Mouse (Mus musculus) frontal cortex, adult (tissue): ENCODE measurements at regions not wholly inside any gene's neighbourhood (a gene's known extent, or its start where the extent isn't known, plus 50 kb on each side); places are given as distances from the start of the nearest gene placed in this dataset.

Source experiments
- ATAC-seq: cut with Nextera tagmentation; 2 replicates; pipeline ENCODE4 v1.9.2; 2017; ENCODE audit warnings: mild to moderate bottlenecking, moderate library complexity, mixed read lengths; ENCODE audit not compliant: low TSS enrichment

DNA sequence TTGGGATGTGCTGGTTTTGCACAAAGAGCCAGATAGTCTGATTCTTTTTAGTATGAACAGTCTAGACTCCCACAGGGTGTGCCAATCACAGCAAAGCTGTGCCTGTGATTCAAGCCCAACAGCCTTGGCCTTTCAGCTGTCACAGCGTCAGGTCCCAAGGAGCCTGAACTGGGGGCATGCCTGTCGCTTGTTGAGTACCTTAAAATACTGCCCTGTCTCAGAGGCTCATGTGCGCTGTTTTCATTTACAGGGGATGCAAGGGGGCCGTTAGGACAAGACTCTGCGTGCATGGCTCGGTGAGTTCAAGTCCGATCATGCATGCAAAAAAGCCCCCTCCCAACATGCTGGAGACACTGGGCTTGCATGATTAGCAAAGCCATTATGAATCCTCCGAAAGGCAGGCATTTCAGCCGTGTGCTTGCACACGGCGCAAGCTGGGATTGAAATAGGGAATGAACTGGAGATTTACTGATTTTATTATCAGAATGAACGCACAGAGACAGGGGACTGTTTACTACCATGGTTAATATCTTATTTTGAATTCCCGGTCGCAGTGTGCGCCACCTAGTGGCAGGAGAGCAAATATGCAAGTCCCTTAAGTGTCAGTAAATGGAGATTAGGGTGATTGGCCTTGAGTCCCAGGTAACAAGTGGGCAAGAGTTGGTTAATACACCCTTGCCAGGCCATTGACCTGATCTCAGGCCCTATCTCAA lies 332.8 kb upstream of the Camk1g start:
- ATAC-seq, result peak; percentile 40; the same call in 1 of the 2 replicates

DNA sequence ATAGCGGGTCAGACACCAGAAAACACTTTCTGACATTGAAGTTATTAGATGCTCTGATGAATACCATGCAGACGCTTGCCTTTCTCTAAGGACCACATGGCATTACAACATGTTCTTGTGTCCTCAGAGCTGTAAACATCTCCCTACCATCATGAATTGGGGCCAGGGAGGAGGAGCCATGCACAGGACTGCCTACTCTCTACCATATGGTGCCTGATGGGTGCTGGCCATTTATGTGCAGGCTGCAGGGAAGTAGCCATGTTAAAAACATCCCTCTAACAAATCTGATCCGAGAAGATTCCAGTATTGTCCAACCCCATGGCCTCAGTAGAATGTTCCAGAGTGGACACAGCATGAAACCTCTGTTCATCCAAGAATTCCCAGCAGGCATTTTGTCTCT lies 330.1 kb upstream of the Camk1g start:
- 0 out of 2 replicates have a peak, but pooled peaks have one; percentile 25 for ATAC-seq

DNA sequence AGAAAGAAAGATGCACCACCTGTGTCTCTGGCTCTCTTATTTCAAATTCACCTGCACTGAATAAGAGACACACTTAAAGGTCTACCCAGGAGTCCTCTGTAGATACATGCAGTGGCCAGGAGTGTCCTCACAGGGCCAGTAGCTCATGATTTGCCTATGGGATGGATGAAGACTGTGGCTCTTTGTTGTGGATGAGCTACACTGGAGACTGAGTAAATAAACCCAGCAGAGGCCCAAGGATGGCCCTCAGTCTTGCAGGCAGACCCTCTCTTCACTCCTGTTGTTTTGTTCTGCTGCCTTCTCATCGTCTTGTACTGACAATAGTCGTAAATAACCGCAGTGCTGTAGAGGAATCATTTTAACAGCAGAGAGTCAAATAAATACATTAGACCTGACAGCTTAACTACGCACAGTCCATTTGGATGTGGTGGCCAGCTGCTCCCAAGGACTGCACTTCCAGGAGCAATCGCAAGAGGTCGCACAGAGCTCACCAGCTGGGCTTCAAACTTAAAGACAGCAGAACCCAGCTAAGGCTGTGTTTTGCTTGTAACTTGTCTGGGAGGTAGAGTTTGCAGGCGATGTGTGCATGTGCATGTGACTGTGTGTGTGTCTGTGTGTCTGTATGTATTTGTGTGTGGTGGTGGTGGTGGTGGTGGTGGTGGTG lies 328.6 kb upstream of the Camk1g start:
- ATAC-seq, result peak; percentile 83

DNA sequence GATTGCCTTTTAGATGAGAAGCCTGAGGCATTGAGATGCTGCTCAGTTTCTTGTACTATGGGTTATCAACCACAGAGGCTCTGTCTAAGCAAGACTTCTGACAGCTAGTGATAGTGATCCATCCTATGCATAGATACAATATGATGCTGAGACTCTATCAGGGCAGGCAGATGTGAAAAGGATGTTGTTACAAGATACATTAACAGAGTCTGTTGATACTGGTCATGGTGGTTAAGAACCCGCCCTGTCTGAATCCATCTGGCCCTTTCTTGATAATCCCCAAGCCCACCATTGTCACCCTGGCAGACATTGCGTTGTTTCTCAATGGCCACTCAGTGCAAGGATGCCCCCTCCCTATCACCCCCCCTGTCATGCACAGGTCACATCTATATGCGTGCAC lies 327.8 kb upstream of the Camk1g start:
- ATAC-seq, result no peak

DNA sequence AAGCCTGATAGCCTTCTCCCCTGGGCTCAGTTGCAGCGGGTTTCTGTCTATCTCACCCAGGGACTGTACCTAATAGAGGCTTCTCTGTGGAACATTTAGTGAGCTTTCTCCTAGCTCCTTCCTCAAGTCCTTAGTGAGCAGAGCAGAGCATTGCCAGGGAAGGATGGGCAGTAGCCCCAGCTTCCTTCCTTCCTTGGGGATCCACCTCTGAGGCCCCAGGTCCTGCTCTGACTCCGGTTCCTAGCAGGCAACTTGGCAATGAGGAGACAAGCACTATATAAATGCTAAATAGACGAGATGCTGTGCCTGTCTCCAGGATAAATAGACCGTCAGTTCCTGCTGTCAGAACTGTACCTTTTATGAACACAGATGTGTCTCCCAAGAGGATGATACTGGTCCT lies 326.9 kb upstream of the Camk1g start:
- ATAC-seq, result no peak

DNA sequence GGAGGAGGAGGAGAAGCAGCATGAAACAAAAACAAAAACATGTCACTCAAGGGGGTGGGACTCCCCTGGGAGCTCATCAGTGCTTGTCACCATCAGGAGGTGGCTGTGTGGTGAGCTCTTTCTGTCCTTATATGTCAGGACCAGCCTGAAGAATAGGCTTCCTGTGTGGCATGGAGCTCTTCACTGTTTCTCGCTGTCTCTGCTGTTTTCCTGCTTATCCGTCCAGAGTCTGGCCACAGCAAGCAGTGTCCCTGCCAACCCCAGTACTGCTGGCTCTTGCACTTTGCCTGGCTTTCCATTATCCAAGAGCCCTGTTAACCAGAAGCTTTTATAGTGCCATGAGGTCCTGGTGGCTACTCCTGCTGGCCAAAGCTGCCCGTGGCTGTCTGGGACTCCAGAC lies 322.9 kb upstream of the Camk1g start:
- no peak for ATAC-seq

DNA sequence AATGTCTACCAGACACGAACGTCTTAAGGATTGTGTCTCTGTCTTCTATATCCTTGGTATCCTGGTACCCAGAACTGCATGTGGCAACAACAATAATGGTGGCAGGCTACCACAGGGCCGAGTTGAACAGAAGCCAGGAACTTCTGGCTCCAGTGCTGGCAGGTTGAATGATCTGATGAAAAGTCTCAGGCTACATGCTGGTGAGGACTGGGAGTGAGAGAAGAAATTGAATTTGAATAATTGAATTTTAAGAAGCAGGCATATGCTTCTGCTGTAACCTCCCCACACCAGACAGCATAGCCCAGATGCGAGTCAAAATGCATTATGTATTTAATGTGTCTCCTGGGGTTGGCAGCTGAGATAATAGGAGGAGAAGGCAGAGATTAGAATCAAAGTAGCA lies 319.5 kb upstream of the Camk1g start:
- no peak for ATAC-seq

DNA sequence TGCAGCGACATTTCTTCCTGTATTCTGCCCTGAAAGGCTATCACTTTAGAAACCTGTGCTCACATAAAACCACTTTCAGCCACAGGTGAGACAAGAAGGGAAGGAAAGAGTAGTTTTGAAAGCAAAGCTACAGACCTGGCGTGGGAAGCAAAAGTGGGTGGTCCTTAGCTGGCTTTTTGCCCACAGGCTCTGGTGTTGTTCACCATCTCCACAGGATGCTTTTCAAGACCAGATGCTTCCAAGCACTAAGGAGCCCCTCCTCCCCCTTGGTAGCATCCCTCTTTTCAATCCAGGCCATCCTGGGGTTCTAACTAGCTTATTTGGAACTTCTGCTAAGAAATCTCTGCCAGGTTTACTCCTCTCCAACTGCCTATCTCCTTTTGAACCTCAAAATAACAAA lies 312.8 kb upstream of the Camk1g start:
- ATAC-seq, result no peak

DNA sequence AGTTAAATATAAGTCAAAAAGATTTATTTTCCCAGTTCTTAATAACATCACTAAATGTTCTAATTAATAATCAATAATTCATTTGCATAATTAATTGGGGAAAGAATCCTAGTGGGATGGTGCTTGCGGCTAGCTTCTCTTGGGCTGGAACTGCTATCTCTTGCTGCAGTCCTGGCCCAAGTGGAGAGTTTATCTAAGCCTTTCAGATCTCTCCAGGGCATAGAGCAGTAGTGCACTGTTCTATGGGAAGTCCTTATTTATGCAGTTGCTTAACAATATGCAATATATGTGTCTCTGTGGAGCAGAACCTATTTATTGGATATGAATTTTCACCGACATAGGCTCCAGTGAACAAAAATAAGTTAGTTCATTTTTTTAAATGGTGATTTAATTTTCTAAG lies 308.4 kb upstream of the Camk1g start:
- no peak for ATAC-seq

DNA sequence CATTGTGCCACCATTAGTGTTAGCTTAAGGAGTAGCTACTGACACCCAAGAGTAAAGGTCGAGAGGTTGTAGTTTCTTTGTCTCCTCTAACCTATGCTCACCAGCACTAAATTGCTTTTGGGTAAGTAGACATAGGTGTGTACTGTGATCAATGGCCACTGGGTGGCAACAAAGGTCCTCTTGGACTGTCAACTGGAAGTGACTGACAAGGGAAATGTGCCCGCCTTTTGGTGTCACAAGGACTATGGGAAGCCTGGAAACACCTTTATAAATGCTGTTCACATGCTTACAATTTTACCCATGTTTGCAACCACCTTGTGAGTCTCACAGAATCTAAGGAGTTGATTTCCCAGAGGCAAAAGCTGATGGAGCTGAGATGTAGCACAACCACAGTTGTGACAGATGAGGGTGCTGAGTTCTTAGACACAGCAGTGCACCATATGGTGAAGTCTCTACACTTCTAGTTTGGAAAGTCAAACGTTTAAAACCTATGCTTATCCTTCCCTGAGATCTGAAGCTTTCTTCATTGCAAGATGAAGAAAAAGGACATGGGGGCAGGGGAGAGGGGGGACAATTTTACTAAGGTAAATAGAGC lies 303.2 kb upstream of the Camk1g start:
- peak; percentile 76 for ATAC-seq

DNA sequence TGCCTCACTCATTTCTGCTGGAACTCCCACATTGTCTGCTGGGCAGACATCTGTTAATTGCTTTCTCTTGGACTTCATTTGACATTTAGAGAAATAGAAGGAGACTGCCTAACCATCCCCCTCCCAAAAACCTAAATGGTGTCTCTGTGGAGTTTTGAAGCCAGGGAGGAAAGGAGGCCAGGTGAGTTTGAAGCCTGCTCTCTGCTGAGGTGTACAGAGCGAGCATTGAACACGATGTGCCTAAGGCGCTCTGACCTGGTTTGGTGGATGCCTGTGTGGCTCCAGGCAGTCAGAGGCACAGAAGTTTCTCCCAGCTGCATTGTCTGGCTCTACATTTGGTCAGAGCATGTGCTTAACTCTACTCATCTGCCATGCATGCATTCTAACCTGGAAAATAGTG lies 302.6 kb upstream of the Camk1g start:
- ATAC-seq, result peak; percentile 31; the same call in 1 of the 2 replicates

DNA sequence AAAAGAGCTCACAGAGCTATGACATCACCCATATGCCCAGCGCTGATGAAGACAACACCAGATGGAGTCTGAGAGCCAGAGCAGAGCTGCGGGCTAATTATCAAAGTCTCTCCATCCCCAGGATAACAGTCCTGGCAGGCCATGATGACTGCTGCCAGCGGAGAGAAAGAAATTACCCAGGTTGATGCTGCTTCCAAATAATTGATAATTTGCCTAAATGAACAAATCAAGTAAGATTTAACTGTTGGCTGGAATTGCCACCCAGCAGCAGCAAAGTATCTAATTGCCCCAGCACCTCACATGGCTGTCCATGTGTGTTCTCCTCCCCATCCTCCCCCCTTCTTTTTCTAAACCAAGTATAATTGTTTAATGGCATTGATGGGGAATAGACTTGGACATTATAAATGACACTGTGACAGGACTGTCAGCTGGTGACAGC lies 301.7 kb upstream of the Camk1g start:
- ATAC-seq, result no peak

DNA sequence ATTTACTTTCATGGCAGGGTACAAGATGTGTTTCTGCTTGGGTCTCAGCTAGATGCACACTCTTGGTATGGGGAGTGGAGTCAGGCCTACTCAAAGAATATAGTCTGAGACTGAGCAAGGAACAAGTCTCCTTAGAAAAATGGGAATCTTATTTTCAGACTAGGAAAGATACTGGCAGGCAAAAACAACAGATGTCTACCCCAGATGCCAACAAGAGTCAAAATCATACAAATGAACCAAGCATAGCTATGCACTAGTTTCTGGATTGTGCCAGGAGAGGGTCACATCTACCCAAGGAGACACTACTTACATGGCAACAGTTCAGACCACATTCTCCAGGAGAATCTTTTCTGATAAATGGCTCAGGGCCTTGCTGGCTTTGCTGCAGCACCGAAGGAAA lies 300.9 kb upstream of the Camk1g start:
- ATAC-seq, result peak; percentile 59

DNA sequence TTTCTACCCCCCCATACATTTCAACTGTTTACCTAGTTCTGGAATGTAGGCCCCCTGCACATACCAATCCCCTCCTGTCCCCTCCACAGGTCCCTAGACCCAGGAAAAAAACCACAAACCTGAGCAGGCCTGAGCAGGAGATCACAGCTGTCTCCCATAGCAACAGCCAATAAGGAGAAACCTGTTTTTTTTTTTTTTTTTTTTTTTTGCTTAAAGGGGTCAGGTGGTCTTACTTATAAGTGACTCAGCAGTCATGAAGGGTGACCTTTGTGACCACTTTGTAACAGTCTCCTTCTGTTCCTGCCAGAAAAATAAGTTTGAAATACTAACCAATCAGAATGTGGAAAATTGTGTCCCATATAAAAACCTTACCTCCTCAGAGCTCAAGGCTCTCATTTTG lies 299.9 kb upstream of the Camk1g start:
- ATAC-seq, result no peak

DNA sequence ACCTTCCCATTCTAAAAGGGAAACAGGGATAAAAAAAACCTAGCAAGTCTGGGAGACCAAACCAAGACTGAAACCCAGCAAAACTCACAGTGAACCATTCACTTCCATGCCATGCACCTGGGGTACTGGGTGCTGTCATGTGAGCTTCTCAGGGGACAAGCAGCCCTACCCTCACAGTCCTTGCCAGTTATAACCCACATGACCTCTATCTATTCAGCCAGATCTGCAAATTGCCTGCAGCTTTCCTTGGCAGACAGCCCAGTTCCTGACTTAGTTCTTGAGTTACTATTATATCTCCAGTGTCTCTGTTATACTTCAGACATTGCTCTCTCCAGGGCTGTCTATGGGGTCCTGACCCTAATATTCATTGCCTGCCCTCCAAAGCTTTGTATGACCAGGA lies 298.7 kb upstream of the Camk1g start:
- no peak for ATAC-seq

DNA sequence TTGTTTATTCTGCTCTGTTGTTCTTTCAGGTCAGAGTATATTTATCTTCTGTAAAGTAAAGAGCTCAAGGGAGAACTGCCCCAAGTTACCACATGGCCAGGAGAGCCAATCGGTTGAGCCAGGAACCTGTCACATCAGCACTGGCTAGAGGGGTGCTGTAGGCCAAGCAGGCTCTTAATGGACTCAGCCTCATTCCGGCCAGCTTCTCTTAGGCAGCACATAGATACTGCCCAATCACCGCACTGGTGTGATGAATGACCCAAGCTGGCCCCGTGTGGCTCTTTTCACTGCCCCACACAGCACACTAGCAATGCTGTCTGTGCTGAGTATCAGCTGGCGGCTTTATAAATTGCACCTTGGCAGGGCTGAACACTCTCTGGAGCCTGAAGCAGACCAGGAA lies 295.8 kb upstream of the Camk1g start:
- ATAC-seq, result no peak

DNA sequence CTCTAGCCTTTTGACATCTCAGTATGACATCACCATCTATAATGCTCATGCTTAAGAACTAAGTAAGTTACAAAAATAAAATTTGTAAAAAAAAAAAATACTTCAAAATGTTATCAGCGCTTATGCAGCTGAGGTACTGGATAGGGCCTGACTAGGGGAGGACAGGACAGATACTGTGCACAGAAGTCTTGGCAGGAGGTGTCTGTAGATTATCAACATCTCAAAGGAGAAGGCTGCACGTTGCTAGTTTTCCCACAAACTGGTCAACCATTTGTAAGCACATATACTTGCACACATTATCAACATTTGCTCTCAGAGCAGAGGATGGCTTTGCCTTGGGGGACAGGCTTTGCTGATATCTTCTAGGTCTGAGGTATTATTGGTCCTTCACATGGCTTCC lies 294.5 kb upstream of the Camk1g start:
- no peak for ATAC-seq

DNA sequence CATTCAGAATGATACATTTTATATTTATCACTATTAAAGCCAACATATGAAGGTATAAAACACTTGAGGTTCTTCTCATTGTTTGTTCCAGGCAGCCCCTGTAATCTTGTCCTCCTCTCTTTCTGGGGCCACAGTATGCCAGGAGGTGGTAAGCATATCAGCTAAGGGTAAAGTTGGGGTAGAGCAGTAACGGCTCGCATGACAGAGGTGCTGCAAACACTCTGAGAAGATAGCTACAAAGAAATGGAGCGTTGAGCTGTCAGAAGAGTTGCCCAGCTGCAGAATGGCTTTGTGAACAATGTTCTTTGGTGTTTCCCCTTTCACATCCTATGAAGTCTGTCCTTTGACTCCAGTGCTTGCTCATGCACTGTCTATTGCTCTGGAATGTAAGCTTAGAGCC lies 293.5 kb upstream of the Camk1g start:
- ATAC-seq, result no peak

DNA sequence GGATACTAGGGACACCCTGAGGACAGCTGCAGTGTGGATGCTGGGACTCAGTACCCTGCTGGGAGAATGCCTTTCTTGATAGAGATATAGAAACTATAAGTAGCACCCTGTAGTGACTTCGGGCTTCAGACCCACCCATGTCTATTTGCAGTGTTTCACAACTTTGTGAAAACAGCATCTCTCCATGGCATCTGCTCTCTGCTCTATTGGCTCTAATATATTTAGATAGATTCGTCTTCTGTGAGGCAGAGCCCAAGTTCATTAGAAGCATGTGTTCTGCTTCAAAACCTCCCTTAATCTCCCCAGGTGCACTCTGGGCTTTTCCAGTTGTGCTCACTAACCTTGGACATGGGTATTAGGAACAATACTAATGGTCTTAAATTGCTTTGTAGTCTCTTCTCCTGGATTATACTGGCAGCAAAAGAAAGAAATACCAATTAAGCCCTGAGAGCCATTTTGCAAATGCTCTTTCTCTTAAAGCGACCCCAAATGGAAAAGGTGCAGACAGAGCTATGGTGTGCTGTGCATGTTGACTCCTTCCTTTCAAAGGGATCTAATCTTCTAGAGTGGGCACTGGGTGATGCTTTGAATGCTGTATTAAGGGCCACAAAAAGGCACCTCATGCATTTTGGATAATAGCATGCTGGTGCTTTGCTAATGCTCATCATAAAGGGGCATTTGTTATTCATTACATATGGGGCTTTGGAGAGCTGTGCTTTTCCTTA lies 292.2 kb upstream of the Camk1g start:
- no peak for ATAC-seq

DNA sequence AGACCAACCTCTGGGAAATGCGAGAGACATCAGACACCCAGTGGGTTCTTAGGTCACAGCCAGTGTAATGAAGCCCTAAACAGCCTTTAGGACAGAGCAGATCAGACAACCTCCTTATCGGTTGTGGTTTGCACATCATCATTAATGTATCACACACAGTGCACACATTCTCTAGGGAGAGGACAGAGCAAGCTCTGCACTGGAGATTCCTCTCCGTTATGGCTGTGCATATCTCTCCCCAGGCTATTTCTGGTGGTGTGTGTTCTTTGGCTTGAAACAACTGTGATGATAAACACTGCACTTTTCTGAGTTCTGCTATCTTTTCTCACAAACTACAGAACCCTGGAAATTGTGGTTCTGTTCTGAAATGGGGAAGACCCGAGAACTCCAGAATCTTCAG lies 291.3 kb upstream of the Camk1g start:
- peak; percentile 74 for ATAC-seq

DNA sequence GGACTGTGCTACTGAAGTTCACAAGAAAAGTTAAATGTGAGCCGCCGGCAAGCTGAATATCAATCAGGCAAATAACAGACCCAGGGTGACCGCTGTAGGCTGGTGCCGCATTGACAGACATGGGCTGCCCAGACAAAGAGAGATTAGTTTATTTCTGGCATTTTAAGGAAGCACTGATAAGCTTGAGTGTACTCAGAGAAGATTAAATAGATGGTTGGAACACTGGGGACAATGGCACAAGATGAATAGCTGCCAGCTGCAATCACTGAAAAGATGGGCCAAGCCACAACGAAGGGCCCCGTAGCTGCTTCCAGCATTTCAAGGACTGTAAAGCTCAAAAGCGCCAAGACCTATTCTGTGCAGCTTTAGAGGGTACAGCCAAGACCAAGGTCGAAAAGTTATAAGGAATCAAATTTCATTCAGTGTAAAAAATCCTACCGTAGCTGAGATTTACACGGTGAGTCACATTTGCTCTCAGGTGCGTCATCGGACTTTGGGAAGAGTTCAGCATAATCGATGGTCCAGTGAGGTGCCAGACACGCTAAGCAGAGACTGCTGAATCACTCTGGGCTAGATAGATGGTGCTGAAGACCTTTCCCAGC lies 285.1 kb upstream of the Camk1g start:
- no peak for ATAC-seq

DNA sequence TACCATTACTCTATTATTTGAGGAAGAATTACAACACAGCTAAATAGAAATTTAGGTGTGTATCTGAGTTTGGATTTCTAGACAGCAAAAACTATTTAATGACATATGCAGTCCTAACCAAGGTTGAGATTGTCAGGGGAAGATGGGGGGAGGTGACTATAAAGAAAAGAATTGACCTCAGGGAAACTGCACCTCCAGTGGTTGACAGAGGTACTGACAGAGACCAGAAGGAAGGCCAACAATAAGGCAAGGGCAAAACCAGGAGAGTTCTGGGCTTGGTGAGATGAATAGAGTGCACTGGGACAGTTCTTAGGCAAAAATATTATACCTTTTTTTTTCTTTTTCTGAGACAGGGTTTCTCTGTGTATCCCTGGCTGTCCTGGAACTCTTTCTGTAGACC lies 280.2 kb upstream of the Camk1g start:
- ATAC-seq, result no peak
